Mouse (Mus musculus): ENCODE data around the gene Zfp536. TPM values are rescaled to one million over a fixed set of nuclear protein-coding genes. Genes with fewer than 3 reads are reported as not detected.

The Zfp536 gene
- total and polyA plus RNA-seq, 3 experiments = not detected

- Histone ChIP-seq H3K4me2 (ENCODE audit: insufficient read depth, low read depth, poor library complexity, severe bottlenecking) (no peak overlapping the region), H3K79me2 (replicated peaks; ENCODE audit: control insufficient read depth, extremely low read depth, insufficient read depth, poor library complexity, severe bottlenecking) (no peaks in the 10 kb centered on the region), H3K9ac (ENCODE audit: insufficient read depth, low read depth) (no peak overlapping the region), H3K27me3 (replicated peaks) (no peaks in the 10 kb centered on the region), H3K4me3 (replicated peaks in 1 of 3; ENCODE audit: low read depth in 2 of 3, low read length in 2 of 3, poor library complexity in 1 of 3) (no peak overlapping the region), H3K4me1 (ENCODE audit: control insufficient read depth in 1 of 2, insufficient read depth in 2 of 2) (no peaks in the 10 kb centered on the region), H3K9me3 (replicated peaks; ENCODE audit: low read length) (peaks cover 78% of the 10 kb centered on the region), H3K27ac (ENCODE audit: insufficient read depth, low read depth) (no peak overlapping the region), H3K36me3 (replicated peaks in 1 of 2; ENCODE audit: control insufficient read depth in 1 of 2, insufficient read depth in 1 of 2, low read length in 1 of 2) (no peaks in the 10 kb centered on the region)
- in situ Hi-C loops (cut with MboI; ENCODE audit: low pct_ligation_motif_present, low pct_unique_long_range_greater_than_20kb, low sequenced_read_pairs) (no loop called here), dilution Hi-C loops (cut with MboI; ENCODE audit: extremely low pct_ligation_motif_present, extremely low pct_unique_long_range_greater_than_20kb, low sequenced_read_pairs) (no loop called here)
- no peak for DNase-seq (ENCODE audit: extremely low read depth)
- no peak for TF ChIP-seq BHLHE40 (IDR thresholded peaks at IDR 0.05; ENCODE audit: low read depth, low read length)
Observed at GRCm38 (mm10) chr7:37521407-37521806, 252.0 kb downstream of the Zfp536 start.

- in situ Hi-C loops (cut with MboI; ENCODE audit: low pct_ligation_motif_present, low pct_unique_long_range_greater_than_20kb, low sequenced_read_pairs) = no loop called here
- Histone ChIP-seq H3K4me1 (ENCODE audit: control insufficient read depth in 1 of 2, insufficient read depth in 2 of 2) (no peaks in the 10 kb centered on the region), H3K9ac (ENCODE audit: insufficient read depth, low read depth) (no peak overlapping the region), H3K27me3 (replicated peaks) (no peaks in the 10 kb centered on the region), H3K9me3 (replicated peaks; ENCODE audit: low read length) (peaks cover 81% of the 10 kb centered on the region), H3K36me3 (replicated peaks in 1 of 2; ENCODE audit: control insufficient read depth in 1 of 2, insufficient read depth in 1 of 2, low read length in 1 of 2) (no peaks in the 10 kb centered on the region), H3K4me3 (replicated peaks in 1 of 3; ENCODE audit: low read depth in 2 of 3, low read length in 2 of 3, poor library complexity in 1 of 3) (no peak overlapping the region), H3K27ac (ENCODE audit: insufficient read depth, low read depth) (no peak overlapping the region), H3K79me2 (replicated peaks; ENCODE audit: control insufficient read depth, extremely low read depth, insufficient read depth, poor library complexity, severe bottlenecking) (no peaks in the 10 kb centered on the region), H3K4me2 (ENCODE audit: insufficient read depth, low read depth, poor library complexity, severe bottlenecking) (no peak overlapping the region)
- no peak for TF ChIP-seq IRF4 (IDR thresholded peaks at IDR 0.05; ENCODE audit: low read depth, low read length)
- TF ChIP-seq BHLHE40 (IDR thresholded peaks at IDR 0.05; ENCODE audit: low read depth, low read length) = no peak
- no peak for TF ChIP-seq ZMIZ1 (IDR thresholded peaks at IDR 0.05; ENCODE audit: low read depth, low read length)
- TF ChIP-seq RCOR1 (conservative IDR thresholded peaks at IDR 0.05; ENCODE audit: low read depth, low read length) = no peak
- no peak for TF ChIP-seq TCF12 (IDR thresholded peaks at IDR 0.05; ENCODE audit: low read depth, low read length)
- TF ChIP-seq CHD1 (IDR thresholded peaks at IDR 0.05; ENCODE audit: low read depth, low read length) = no peak
- TF ChIP-seq SMC3 (IDR thresholded peaks at IDR 0.05; ENCODE audit: low read depth, low read length) = no peak
- DNase-seq (ENCODE audit: extremely low read depth) = no peak
- dilution Hi-C loops (cut with MboI; ENCODE audit: extremely low pct_ligation_motif_present, extremely low pct_unique_long_range_greater_than_20kb, low sequenced_read_pairs) = no loop called here
Observed at GRCm38 (mm10) chr7:37510933-37511675, 262.3 kb downstream of the Zfp536 start.

- H3K4me1 ChIP-seq (ENCODE audit: control insufficient read depth in 1 of 2, insufficient read depth in 2 of 2) = no peaks in the 10 kb centered on the region
- DNase-seq (ENCODE audit: extremely low read depth) = no peak
- H3K4me3 ChIP-seq (replicated peaks in 1 of 3; ENCODE audit: low read depth in 2 of 3, low read length in 2 of 3, poor library complexity in 1 of 3) = no peak overlapping the region
- in situ Hi-C loops (cut with MboI; ENCODE audit: low pct_ligation_motif_present, low pct_unique_long_range_greater_than_20kb, low sequenced_read_pairs) = no loop called here
- no peaks in the 10 kb centered on the region for H3K79me2 ChIP-seq (replicated peaks; ENCODE audit: control insufficient read depth, extremely low read depth, insufficient read depth, poor library complexity, severe bottlenecking)
- dilution Hi-C loops (cut with MboI; ENCODE audit: extremely low pct_ligation_motif_present, extremely low pct_unique_long_range_greater_than_20kb, low sequenced_read_pairs) = no loop called here
- peaks cover 92% of the 10 kb centered on the region for H3K9me3 ChIP-seq (replicated peaks; ENCODE audit: low read length)
- H3K27ac ChIP-seq (ENCODE audit: insufficient read depth, low read depth) = no peak overlapping the region
- no peak overlapping the region for H3K9ac ChIP-seq (ENCODE audit: insufficient read depth, low read depth)
- H3K4me2 ChIP-seq (ENCODE audit: insufficient read depth, low read depth, poor library complexity, severe bottlenecking) = no peak overlapping the region
- no peaks in the 10 kb centered on the region for H3K36me3 ChIP-seq (replicated peaks in 1 of 2; ENCODE audit: control insufficient read depth in 1 of 2, insufficient read depth in 1 of 2, low read length in 1 of 2)
- TF ChIP-seq USF2 (conservative IDR thresholded peaks at IDR 0.05; ENCODE audit: low read depth, low read length) (no peak), MAX (IDR thresholded peaks at IDR 0.05; ENCODE audit: low read length) (no peak), TCF12 (IDR thresholded peaks at IDR 0.05; ENCODE audit: low read depth, low read length) (no peak), ZC3H11A (IDR thresholded peaks at IDR 0.05; ENCODE audit: low read depth, low read length) (no peak)
- no peaks in the 10 kb centered on the region for H3K27me3 ChIP-seq (replicated peaks)
Observed at GRCm38 (mm10) chr7:37509700-37510099, 263.7 kb downstream of the Zfp536 start.

Data from CH12.LX (cell line).